Mouse (Mus musculus) left cerebral cortex, postnatal 10 days (tissue): ENCODE results near the gene Calm1. TPM values are rescaled to one million over a fixed set of nuclear protein-coding genes. Genes with fewer than 3 reads are reported as not detected.
"Not testable (repeated sequence)": the region's sequence is repeated elsewhere in the genome, so short reads cannot be mapped to it uniquely, and the experiment has no call there.

Experiments
- DNase-seq, 2 experiments: peaks; one replicate each; pipeline ENCODE4 v3.0.0; 2021 to 2022; ENCODE audit warnings: low spot score in 2 of 2, mixed read lengths in 1 of 2; ENCODE audit errors: extremely low spot score in 1 of 2
- intact Hi-C: fragments of 180-260 bp; cut with DNase I; formaldehyde crosslinking; loops from one replicate; pipeline ENCODE4 v1.15.1; 2025
- total RNA-seq, 2 experiments: library from RNA; stranded (reverse); gene quantifications; 2 replicates each; pipeline ENCODE4 v1.2.3; 2021

Gene Calm1
- 1,000 to 10,000 TPM; 2,169 to 2,321 TPM for total RNA-seq

- peak; percentile 92 to 96 for DNase-seq
- intact Hi-C loops: no loop called here
Observed at GRCm38 (mm10) chr12:100198967-100199660, at the start of gene Calm1. Calm1 (plus strand) TSS chr12:100199435.

- no peak for DNase-seq
- intact Hi-C loops: no loop called here
Observed at GRCm38 (mm10) chr12:100152466-100152865, 46.8 kb upstream of the Calm1 start.

- peak; percentile 89 to 92 for DNase-seq
- intact Hi-C loops: no loop called here
Observed at GRCm38 (mm10) chr12:100159261-100159975, 39.8 kb upstream of the Calm1 start, which contains the start of gene Nrde2. Nrde2 (minus strand) TSS chr12:100159653.

GRCm38 (mm10) chr12:100164991-100165500 lies 34.2 kb upstream of the Calm1 start:
- intact Hi-C loops: loop anchor here (2.0 kb wide), 1 partner anchor 678 kb away; no protein-coding TSS in a partner anchor
- DNase-seq: no peak

GRCm38 (mm10) chr12:100166177-100166576 lies 33.1 kb upstream of the Calm1 start:
- DNase-seq: peak; percentile 66 to 78
- intact Hi-C loops: loop anchor here (2.0 kb wide), 1 partner anchor 409 kb away; no protein-coding TSS in a partner anchor

GRCm38 (mm10) chr12:100166939-100167338 lies 32.3 kb upstream of the Calm1 start:
- intact Hi-C loops: loop anchor here (2.0 kb wide), 1 partner anchor 408 kb away; no protein-coding TSS in a partner anchor
- peak in 1 of 2 experiments; percentile 45 for DNase-seq

- intact Hi-C loops: loop anchor here (2.0 kb wide), 1 partner anchor 407 kb away; no protein-coding TSS in a partner anchor
- DNase-seq: no peak
Observed at GRCm38 (mm10) chr12:100167502-100167901, 31.7 kb upstream of the Calm1 start.

GRCm38 (mm10) chr12:100167931-100168871 lies 31.0 kb upstream of the Calm1 start:
- peak in 1 of 2 experiments; percentile 47 for DNase-seq

GRCm38 (mm10) chr12:100172481-100172880 lies 26.8 kb upstream of the Calm1 start:
- intact Hi-C loops: no loop called here
- no peak for DNase-seq

More at GRCm38 (mm10) chr12:100167931-100168871, 31.0 kb upstream of the Calm1 start:
- intact Hi-C loops: loop anchor here (2.0 kb wide), 1 partner anchor 407 kb away; no protein-coding TSS in a partner anchor

- no peak for DNase-seq
- intact Hi-C loops: no loop called here
Observed at GRCm38 (mm10) chr12:100176469-100177056, 22.7 kb upstream of the Calm1 start.

GRCm38 (mm10) chr12:100178898-100179440 lies 20.3 kb upstream of the Calm1 start:
- DNase-seq: no peak
- intact Hi-C loops: no loop called here

- intact Hi-C loops: loop anchor here (10.0 kb wide), 1 partner anchor 744 kb away; no protein-coding TSS in a partner anchor
- no peak for DNase-seq
Observed at GRCm38 (mm10) chr12:100180802-100181201, 18.4 kb upstream of the Calm1 start.

- DNase-seq: no peak
- intact Hi-C loops: loop anchor here (10.0 kb wide), 1 partner anchor 742 kb away; no protein-coding TSS in a partner anchor
Observed at GRCm38 (mm10) chr12:100182676-100183075, 16.6 kb upstream of the Calm1 start.

- DNase-seq: no peak
- intact Hi-C loops: loop anchor here (10.0 kb wide), 1 partner anchor 741 kb away; no protein-coding TSS in a partner anchor
Observed at GRCm38 (mm10) chr12:100183970-100184369, 15.3 kb upstream of the Calm1 start.

GRCm38 (mm10) chr12:100184976-100185375 lies 14.3 kb upstream of the Calm1 start:
- intact Hi-C loops: loop anchor here (10.0 kb wide), 1 partner anchor 740 kb away; no protein-coding TSS in a partner anchor

GRCm38 (mm10) chr12:100185897-100186296 lies 13.3 kb upstream of the Calm1 start:
- no peak for DNase-seq
- intact Hi-C loops: loop anchor here (10.0 kb wide), 1 partner anchor 739 kb away; no protein-coding TSS in a partner anchor

More at GRCm38 (mm10) chr12:100184976-100185375, 14.3 kb upstream of the Calm1 start:
- DNase-seq: not testable (repeated sequence)

GRCm38 (mm10) chr12:100186376-100186775 lies 12.9 kb upstream of the Calm1 start:
- DNase-seq: no peak
- intact Hi-C loops: loop anchor here (10.0 kb wide), 1 partner anchor 738 kb away; no protein-coding TSS in a partner anchor
